Mouse (Mus musculus): ENCODE results near the gene Bmi1.

DNA sequence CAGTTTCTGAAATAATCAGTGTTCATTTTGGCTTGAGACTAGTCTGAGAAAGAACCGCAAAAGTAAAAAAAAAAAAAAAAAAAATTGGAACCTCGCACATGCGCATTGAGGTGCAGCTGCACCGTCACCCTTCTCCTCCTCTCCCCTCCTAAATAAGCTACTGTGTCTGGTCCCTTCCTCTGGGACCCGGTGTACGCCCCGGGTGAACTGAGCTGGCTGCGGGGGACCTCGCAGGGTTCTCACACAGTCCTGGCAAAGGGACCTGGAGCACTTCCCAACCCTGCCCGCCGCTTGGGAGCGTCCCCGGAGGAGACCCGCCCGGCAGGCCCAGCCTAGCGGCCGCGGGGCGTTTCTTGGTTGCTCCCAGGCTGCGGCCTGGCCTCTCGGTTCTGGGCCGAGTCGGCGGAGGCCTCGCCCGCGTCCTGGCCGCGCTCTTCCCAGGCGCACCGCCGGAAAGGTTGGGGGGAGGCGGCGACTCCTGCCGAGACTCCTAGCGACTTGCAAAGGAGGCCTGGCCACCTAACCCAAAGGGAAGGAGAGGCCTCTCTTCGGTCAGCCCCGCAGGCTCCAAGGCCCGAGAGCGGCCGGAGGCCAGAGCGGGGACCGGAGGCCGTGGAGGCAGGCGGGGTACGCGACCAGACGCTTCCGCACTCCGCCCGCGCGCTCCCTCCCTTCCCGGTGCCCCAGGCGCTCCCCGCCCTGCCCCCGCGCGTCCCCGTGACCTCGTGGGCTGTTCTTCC is 17.2 kb downstream of the Bmi1 start, which contains the start of gene Spag6:
- TF ChIP-seq CTCF (IDR thresholded peaks at IDR 0.05; ENCODE audit: extremely low read depth, insufficient read length, insufficient replicate concordance, low read depth, low read length) (no peak), POLR2A (IDR thresholded peaks at IDR 0.05; ENCODE audit: low read depth, low read length) (no peak; the same call in 1 of the 2 replicates)

All from small intestine, adult 2 months (tissue).